Mouse (Mus musculus) testis, adult 2 months (tissue): ENCODE results near the gene Sostdc1.

Experiments
- CTCF ChIP-seq: fragments of 200-500 bp; IDR thresholded peaks from 2 replicates; pipeline ENCODE4 v1.5.1; 2012; ENCODE audit warnings: low read depth, mild to moderate bottlenecking, inconsistent platforms, low read length, moderate library complexity; ENCODE audit not compliant: control insufficient read depth, insufficient read depth, insufficient replicate concordance
- POLR2A ChIP-seq: fragments of 200-500 bp; IDR thresholded peaks from 2 replicates; pipeline ENCODE4 v1.6.1; 2012; ENCODE audit warnings: low read depth, mild to moderate bottlenecking, inconsistent platforms, low read length, moderate library complexity; ENCODE audit not compliant: control insufficient read depth

DNA sequence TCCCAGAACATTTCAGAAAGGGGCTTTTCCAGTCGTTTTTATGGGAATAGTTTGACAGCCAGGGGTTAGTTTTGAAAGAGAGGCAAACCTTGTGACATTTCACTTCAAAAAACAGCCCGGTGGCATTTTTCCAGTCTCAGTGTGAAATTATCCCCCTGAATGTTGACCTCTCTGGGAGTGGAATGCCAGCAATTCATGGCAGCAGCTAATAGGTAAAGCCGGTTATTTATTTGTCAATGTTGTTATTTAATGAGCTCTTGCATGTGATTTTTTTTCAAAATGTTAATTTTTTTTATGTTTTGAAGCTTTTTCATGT is 3.8 kb downstream of the Sostdc1 start:
- TF ChIP-seq CTCF (no peak), POLR2A (no peak)
